Mouse (Mus musculus) limb, embryonic 10.5 days (tissue): ENCODE measurements around the gene Bbx. TPM values are rescaled to one million over a fixed set of nuclear protein-coding genes. Genes with fewer than 3 reads are reported as not detected.

Experiments
- DNase-seq: peaks from one replicate; pipeline ENCODE4 v3.0.0-alpha.2; 2017; ENCODE audit warnings: low spot score
- H3K27ac ChIP-seq: fragments of 300-500 bp; sonication (generic); 2 replicates; pipeline ENCODE4 v1.5.1; 2016; ENCODE audit warnings: mild to moderate bottlenecking
- H3K27me3 ChIP-seq: fragments of 300-500 bp; sonication (generic); 2 replicates; pipeline ENCODE4 v1.6.1; 2016; ENCODE audit warnings: low read depth, mild to moderate bottlenecking; ENCODE audit not compliant: poor library complexity, severe bottlenecking
- H3K36me3 ChIP-seq: fragments of 300-500 bp; sonication (generic); 2 replicates; pipeline ENCODE4 v1.6.1; 2016; ENCODE audit warnings: mild to moderate bottlenecking, moderate library complexity
- H3K4me1 ChIP-seq: fragments of 300-500 bp; sonication (generic); 2 replicates; pipeline ENCODE4 v1.6.1; 2016
- H3K4me3 ChIP-seq: fragments of 300-500 bp; sonication (generic); 2 replicates; pipeline ENCODE4 v1.5.1; 2016; ENCODE audit warnings: mild to moderate bottlenecking, moderate library complexity
- H3K9me3 ChIP-seq: fragments of 300-500 bp; sonication (generic); replicated peaks from 2 replicates; pipeline ENCODE4 v1.6.1; 2016; ENCODE audit warnings: mild to moderate bottlenecking
- WGBS: fragments of 180-500 bp; shearing (Covaris S2); methylation state at CpG from one replicate; pipeline ENCODE4 v1.1.7; 2016; 5-methylcytosine and 5-hydroxymethylcytosine counted together
- polyA plus RNA-seq: library from polyadenylated mRNA; unstranded; fragments of >200 nt; fragmentation: Nextera tagmentation; extraction: Ambion mirVana; gene quantifications from 2 replicates; pipeline ENCODE4 v1.2.1, GENCODE M21; 2016

The Bbx gene
- polyA plus RNA-seq, 1 experiment from 2014 or later = 42.2 TPM

- WGBS = 93% methylated on average over 5 of the region's 5 CpGs
These were observed 273.6 kb downstream of the Bbx start for GRCm38 (mm10) chr16:50158546-50158945.

GRCm38 (mm10) chr16:50149606-50150005, 282.6 kb downstream of the Bbx start:
- WGBS = 80% methylated on average over 4 of the region's 4 CpGs
- DNase-seq = no peak

More at GRCm38 (mm10) chr16:50158546-50158945, 273.6 kb downstream of the Bbx start:
- DNase-seq = no peak
- H3K27me3 ChIP-seq = no peaks in the 10 kb centered on the region
- no peak overlapping the region for H3K27ac ChIP-seq
- H3K9me3 ChIP-seq = no peaks in the 10 kb centered on the region
- peaks cover 4% of the 10 kb centered on the region; the same call in 1 of the 2 replicates for H3K4me1 ChIP-seq
- no peak overlapping the region for H3K4me3 ChIP-seq
- H3K36me3 ChIP-seq = no peaks in the 10 kb centered on the region

GRCm38 (mm10) chr16:50147900-50148299, 284.3 kb downstream of the Bbx start:
- no peak for DNase-seq
- 0 out of 2 replicates have a peak, but pooled peaks cover 3% of the 10 kb centered on the region for H3K9me3 ChIP-seq
- no peak overlapping the region for H3K27ac ChIP-seq
- H3K36me3 ChIP-seq = no peaks in the 10 kb centered on the region
- no peak overlapping the region for H3K4me3 ChIP-seq
- H3K27me3 ChIP-seq = no peaks in the 10 kb centered on the region
- WGBS = 83% methylated on average over 2 of the region's 2 CpGs
- 0 out of 2 replicates have a peak, but pooled peaks cover 3% of the 10 kb centered on the region for H3K4me1 ChIP-seq

More at GRCm38 (mm10) chr16:50149606-50150005, 282.6 kb downstream of the Bbx start:
- Histone ChIP-seq H3K27me3 (no peaks in the 10 kb centered on the region), H3K4me1 (0 out of 2 replicates have a peak, but pooled peaks cover 3% of the 10 kb centered on the region), H3K36me3 (no peaks in the 10 kb centered on the region), H3K4me3 (no peak overlapping the region), H3K27ac (no peak overlapping the region), H3K9me3 (0 out of 2 replicates have a peak, but pooled peaks cover 3% of the 10 kb centered on the region)

Other genes with a start within 250 kb of the Bbx start
- gene Ccdc54, start 158.8 kb upstream of the Bbx start, polyA plus RNA-seq = not detected in 2 replicates